Mouse (Mus musculus) liver, embryonic 16.5 days (tissue): Measurements from ENCODE around the gene Aox3. TPM values are rescaled to one million over a fixed set of nuclear protein-coding genes. Genes with fewer than 3 reads are reported as not detected.

Experiments
- ATAC-seq: fragments of 200-750 bp; cut with Nextera tagmentation; 2 replicates; pipeline ENCODE4 v1.8.0; 2017; ENCODE audit warnings: low read depth, mild to moderate bottlenecking, moderate number of reproducible peaks, moderate library complexity
- H3K27ac ChIP-seq: fragments of 300-500 bp; sonication (generic); 2 replicates; pipeline ENCODE4 v1.5.1; 2014; ENCODE audit warnings: mild to moderate bottlenecking, low read length
- H3K27me3 ChIP-seq: fragments of 300-500 bp; sonication (generic); 2 replicates; pipeline ENCODE4 v1.6.1; 2014; ENCODE audit warnings: low read depth, low read length, mixed read lengths; ENCODE audit not compliant: control insufficient read depth, insufficient read depth
- H3K36me3 ChIP-seq: fragments of 300-500 bp; sonication (generic); 2 replicates; pipeline ENCODE4 v1.6.1; 2014; ENCODE audit warnings: mild to moderate bottlenecking; ENCODE audit not compliant: control insufficient read depth, insufficient read depth
- H3K4me1 ChIP-seq: fragments of 300-500 bp; sonication (generic); 2 replicates; pipeline ENCODE4 v1.6.1; 2014; ENCODE audit warnings: low read depth, low read length, mixed read lengths; ENCODE audit not compliant: control insufficient read depth
- H3K4me2 ChIP-seq: fragments of 300-500 bp; sonication (generic); 2 replicates; pipeline ENCODE4 v1.6.1; 2014; ENCODE audit warnings: low read depth, low read length, mixed read lengths
- H3K4me3 ChIP-seq: fragments of 300-500 bp; sonication (generic); 2 replicates; pipeline ENCODE4 v1.5.1; 2014; ENCODE audit warnings: low read depth, mild to moderate bottlenecking, low read length
- H3K9ac ChIP-seq: fragments of 300-500 bp; sonication (generic); 2 replicates; pipeline ENCODE4 v1.6.1; 2014; ENCODE audit warnings: low read depth, low read length
- H3K9me3 ChIP-seq: fragments of 300-500 bp; sonication (generic); replicated peaks from 2 replicates; pipeline ENCODE4 v1.6.1; 2016; ENCODE audit warnings: low read length; ENCODE audit not compliant: control insufficient read depth
- WGBS: fragments of 180-500 bp; shearing (Covaris S2); extraction: QIAGEN DNeasy Blood & Tissue Kit; methylation state at CpG from one replicate; pipeline ENCODE4 v1.1.7; 2014; ENCODE audit not compliant: insufficient replicate concordance; 5-methylcytosine and 5-hydroxymethylcytosine counted together
- polyA plus RNA-seq: library from polyadenylated mRNA; unstranded; fragments of >200 nt; fragmentation: Nextera tagmentation; extraction: Ambion mirVana; gene quantifications from 2 replicates; pipeline ENCODE4 v1.2.1, GENCODE M21; 2015

Aox3 gene
- polyA plus RNA-seq, 1 experiment from 2014 or later, result 7.2 TPM

DNA sequence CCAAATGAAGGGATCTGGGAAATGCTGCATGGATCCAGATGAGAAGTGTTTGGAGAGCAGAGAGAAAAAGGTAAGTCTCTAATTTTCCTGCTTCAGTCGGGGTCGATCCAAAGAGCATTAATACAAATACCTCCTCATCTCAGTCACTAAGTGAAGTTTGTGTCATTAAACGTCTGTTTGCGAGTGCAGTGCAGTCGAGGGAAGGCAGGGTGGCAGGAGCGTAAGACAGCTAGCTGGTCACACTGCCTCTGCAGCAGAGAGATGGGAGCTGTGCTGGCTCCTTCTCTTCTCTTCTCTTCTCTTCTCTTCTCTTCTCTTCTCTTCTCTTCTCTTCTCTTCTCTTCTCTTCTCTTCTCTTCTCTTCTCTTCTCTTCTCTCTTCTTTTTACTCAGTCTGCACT is 115.2 kb downstream of the Aox3 start:
- H3K27me3 ChIP-seq, result no peaks in the 10 kb centered on the region
- H3K27ac ChIP-seq, result no peak overlapping the region
- no peak for ATAC-seq
- 47% methylated on average over 6 of the region's 6 CpGs for WGBS
- H3K9ac ChIP-seq, result no peak overlapping the region
- no peaks in the 10 kb centered on the region for H3K36me3 ChIP-seq
- H3K9me3 ChIP-seq, result no peaks in the 10 kb centered on the region
- H3K4me3 ChIP-seq, result no peak overlapping the region
- H3K4me1 ChIP-seq, result no peaks in the 10 kb centered on the region
- no peak overlapping the region for H3K4me2 ChIP-seq

- Histone ChIP-seq H3K27me3 (no peaks in the 10 kb centered on the region), H3K9me3 (no peaks in the 10 kb centered on the region), H3K4me3 (no peak overlapping the region), H3K9ac (no peak overlapping the region), H3K4me1 (no peaks in the 10 kb centered on the region), H3K36me3 (no peaks in the 10 kb centered on the region), H3K4me2 (no peak overlapping the region), H3K27ac (no peak overlapping the region)
- ATAC-seq, result no peak
Measured at GRCm38 (mm10) chr1:58228916-58229315, 116.0 kb downstream of the Aox3 start.

DNA sequence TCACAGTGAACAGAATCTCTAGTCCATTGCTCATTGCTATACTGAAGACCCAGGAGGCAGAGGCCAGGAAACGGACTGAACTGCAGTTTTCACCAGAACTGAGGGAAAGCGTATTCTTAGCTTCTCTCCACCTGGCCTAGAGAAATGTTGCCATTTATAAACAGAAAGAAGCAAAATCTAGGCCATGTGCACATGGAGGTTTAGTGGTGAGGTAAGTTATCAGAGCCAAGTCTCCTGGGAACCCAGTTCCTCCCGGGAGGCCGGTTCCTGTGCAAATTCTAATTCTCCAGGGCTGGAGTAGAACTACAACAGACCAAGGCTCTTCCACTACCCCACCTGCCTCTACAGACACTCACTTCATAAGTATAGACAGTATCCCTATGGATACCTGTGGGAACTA is 116.8 kb downstream of the Aox3 start:
- no peak for ATAC-seq
- Histone ChIP-seq H3K36me3 (no peaks in the 10 kb centered on the region), H3K4me1 (no peaks in the 10 kb centered on the region), H3K9me3 (no peaks in the 10 kb centered on the region), H3K27me3 (no peaks in the 10 kb centered on the region), H3K27ac (no peak overlapping the region), H3K9ac (no peak overlapping the region), H3K4me3 (no peak overlapping the region), H3K4me2 (no peak overlapping the region)
- 75% methylated on average over 4 of the region's 4 CpGs for WGBS

DNA sequence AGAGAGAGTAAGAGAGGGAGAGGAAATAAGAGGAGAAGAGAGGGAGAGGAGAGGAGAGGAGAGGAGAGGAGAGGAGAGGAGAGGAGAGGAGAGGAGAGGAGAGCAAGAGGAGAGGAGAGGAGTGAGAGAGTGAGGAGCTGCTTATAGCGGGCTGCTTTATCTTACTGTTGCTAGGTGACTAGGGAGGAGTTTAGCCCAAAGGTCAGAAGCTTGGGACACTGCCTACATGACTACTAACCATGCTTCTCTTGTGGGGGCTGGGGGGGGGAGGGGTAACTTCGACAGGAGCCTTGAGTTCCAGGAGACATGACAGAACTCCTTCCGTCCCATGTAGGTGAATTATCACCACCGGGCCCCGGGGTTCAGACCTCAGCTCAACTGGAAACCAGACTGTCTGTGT is 117.6 kb downstream of the Aox3 start:
- WGBS, result 54% methylated on average over 5 of the region's 5 CpGs
- Histone ChIP-seq H3K4me2 (no peak overlapping the region), H3K27ac (no peak overlapping the region), H3K9ac (no peak overlapping the region), H3K36me3 (no peaks in the 10 kb centered on the region), H3K4me1 (no peaks in the 10 kb centered on the region), H3K4me3 (no peak overlapping the region), H3K9me3 (no peaks in the 10 kb centered on the region), H3K27me3 (no peaks in the 10 kb centered on the region)
- 0 out of 2 replicates have a peak, but pooled peaks have one; percentile 27 for ATAC-seq

- Histone ChIP-seq H3K27ac (no peak overlapping the region), H3K9me3 (no peaks in the 10 kb centered on the region), H3K36me3 (no peaks in the 10 kb centered on the region), H3K27me3 (no peaks in the 10 kb centered on the region), H3K4me3 (no peak overlapping the region), H3K4me2 (no peak overlapping the region), H3K4me1 (no peaks in the 10 kb centered on the region; the same call in 1 of the 2 replicates), H3K9ac (no peak overlapping the region)
- no peak for ATAC-seq
- 44% methylated on average over 5 of the region's 5 CpGs for WGBS
Measured at GRCm38 (mm10) chr1:58235405-58235804, 122.5 kb downstream of the Aox3 start.

DNA sequence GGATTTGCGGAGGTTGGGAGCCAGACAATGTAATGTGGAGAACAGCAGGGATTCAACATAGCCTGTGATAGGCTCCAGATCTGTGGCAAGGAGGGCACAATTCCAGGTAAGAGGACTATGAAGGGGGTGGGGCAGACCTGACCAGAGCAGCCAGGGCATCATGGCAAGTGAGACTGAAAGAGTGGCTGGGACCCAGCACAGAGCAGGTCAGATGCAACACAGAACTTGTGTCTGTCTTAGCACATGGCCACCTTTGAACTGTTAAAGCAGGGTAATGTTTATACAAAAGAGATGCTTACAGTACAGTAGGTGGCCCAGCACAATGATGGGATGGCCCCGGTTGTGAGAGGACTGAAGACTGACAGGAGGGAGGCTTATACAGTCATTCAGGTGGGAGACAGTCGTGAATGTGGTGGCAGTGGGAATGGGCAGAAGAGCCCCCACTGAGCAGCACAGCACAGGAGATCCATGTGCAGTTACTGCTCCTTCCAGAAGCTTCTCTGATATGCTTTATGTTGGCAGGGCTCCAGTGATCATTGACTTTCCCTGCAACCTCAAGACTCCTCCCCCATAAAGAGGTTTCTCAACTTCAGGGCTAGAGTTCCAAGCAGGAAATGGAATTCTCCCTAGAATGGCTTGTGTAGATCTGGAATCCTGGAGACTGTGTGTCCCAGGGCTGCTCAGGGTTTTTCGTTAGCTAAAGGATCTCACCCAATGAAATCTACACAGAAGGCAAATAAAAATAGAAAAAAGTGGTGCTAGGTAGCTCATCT is 124.8 kb downstream of the Aox3 start:
- Histone ChIP-seq H3K9ac (no peak overlapping the region), H3K27ac (no peak overlapping the region), H3K36me3 (no peaks in the 10 kb centered on the region), H3K4me3 (no peak overlapping the region), H3K4me1 (no peaks in the 10 kb centered on the region; the same call in 1 of the 2 replicates), H3K4me2 (no peak overlapping the region), H3K9me3 (no peaks in the 10 kb centered on the region), H3K27me3 (no peaks in the 10 kb centered on the region)
- 50% methylated on average over 4 of the region's 4 CpGs for WGBS
- ATAC-seq, result 0 out of 2 replicates have a peak, but pooled peaks have one; percentile 9

DNA sequence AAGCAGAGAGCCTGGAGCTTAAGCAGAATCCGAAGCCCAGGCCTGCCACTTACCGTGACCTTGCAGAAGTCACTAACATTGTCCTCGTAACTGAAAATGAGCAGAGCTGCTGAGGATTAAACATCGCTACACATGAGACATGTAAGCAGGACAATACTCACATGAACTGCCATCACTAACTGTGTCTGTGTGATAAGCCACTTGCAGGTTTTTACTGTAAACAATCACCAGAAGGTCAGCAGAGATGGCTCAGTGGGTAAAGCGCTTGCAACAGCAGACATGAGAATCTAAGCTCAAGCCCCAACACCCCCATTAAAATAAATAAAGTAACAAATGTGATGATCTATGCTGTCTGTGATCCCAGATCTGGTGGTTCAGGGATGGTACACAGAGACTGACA is 125.5 kb downstream of the Aox3 start:
- Histone ChIP-seq H3K27me3 (no peaks in the 10 kb centered on the region), H3K4me3 (no peak overlapping the region), H3K9ac (no peak overlapping the region), H3K4me2 (no peak overlapping the region), H3K27ac (no peak overlapping the region), H3K4me1 (no peaks in the 10 kb centered on the region; the same call in 1 of the 2 replicates), H3K9me3 (no peaks in the 10 kb centered on the region), H3K36me3 (no peaks in the 10 kb centered on the region)
- 66% methylated on average over 5 of the region's 5 CpGs for WGBS
- no peak for ATAC-seq

DNA sequence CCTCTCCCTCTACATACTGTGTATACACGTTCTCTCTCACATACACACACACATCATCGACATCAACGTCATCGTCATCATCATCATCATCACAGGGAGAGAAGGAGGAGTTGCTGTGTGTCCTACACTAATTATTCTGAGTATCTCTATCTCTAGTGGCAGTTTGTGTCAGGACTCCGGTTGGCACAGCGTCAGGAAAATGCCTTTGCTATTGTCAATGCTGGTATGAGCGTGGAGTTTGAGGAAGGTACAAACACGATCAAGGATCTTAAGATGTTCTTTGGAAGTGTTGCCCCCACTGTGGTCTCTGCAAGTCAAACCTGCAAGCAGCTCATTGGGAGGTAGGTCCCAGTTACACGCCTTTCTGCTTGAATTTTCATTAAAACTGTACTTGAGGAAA is 126.0 kb downstream of the Aox3 start:
- Histone ChIP-seq H3K4me1 (no peaks in the 10 kb centered on the region; the same call in 1 of the 2 replicates), H3K36me3 (no peaks in the 10 kb centered on the region), H3K27ac (no peak overlapping the region), H3K4me2 (no peak overlapping the region), H3K27me3 (no peaks in the 10 kb centered on the region), H3K4me3 (no peak overlapping the region), H3K9me3 (no peaks in the 10 kb centered on the region), H3K9ac (no peak overlapping the region)
- WGBS, result 70% methylated on average over 9 of the region's 9 CpGs
- no peak for ATAC-seq

- H3K4me2 ChIP-seq, result no peak overlapping the region
- no peaks in the 10 kb centered on the region; the same call in 1 of the 2 replicates for H3K4me1 ChIP-seq
- WGBS, result 54% methylated on average over 6 of the region's 6 CpGs
- H3K36me3 ChIP-seq, result no peaks in the 10 kb centered on the region
- H3K27me3 ChIP-seq, result no peaks in the 10 kb centered on the region
- ATAC-seq, result no peak
- no peak overlapping the region for H3K9ac ChIP-seq
- H3K4me3 ChIP-seq, result no peak overlapping the region
- no peaks in the 10 kb centered on the region for H3K9me3 ChIP-seq
- no peak overlapping the region for H3K27ac ChIP-seq
Measured at GRCm38 (mm10) chr1:58240347-58240746, 127.4 kb downstream of the Aox3 start.
